ENCODE assay signal across 12 mouse cellular contexts in genomic region chr4:106093252-106093651, GRCm38 (mm10).
A peak's percentile ranks its signal among the peaks of the same experiment; 100 is the strongest.
DNase-seq lines count a peak whose midpoint lies in the region; ATAC-seq and TF ChIP-seq lines count a peak whose summit lies in the region.
"Had no signal": no experiment of that assay in that cellular context is flagged by ENCODE, and none has a peak within 500 bp of the region (broad histone marks: within the 10 kb centered on the region; RNA-seq: fewer than 3 reads in every experiment).

No protein-coding gene starts in this region.

- no peak for TF ChIP-seq CTCF in lung, adult 2 months (IDR thresholded peaks at IDR 0.05; ENCODE audit: insufficient read depth, low read length)
- peak; percentile 68 for TF ChIP-seq CTCF in stomach, postnatal 0 days (IDR thresholded peaks at IDR 0.05; ENCODE audit: low read depth)

- no peak for TF ChIP-seq EP300 in stomach, postnatal 0 days (optimal IDR thresholded peaks at IDR 0.05)

- no peaks in the 10 kb centered on the region for H3K27me3 ChIP-seq in heart, embryonic 10.5 days (ENCODE audit: insufficient read depth, poor library complexity, severe bottlenecking)
- no peaks in the 10 kb centered on the region for H3K27me3 ChIP-seq in stomach, postnatal 0 days (ENCODE audit: control insufficient read depth, insufficient read depth, low read length)
- H3K27me3 ChIP-seq: stomach, embryonic 15.5 days had no signal

- TF ChIP-seq POLR2A in lung, adult 2 months (IDR thresholded peaks at IDR 0.05; ENCODE audit: borderline replicate concordance, extremely low read depth, low read depth, low read length) = no peak

- no peak overlapping the region for H3K27ac ChIP-seq in heart, embryonic 10.5 days
- no peak overlapping the region for H3K27ac ChIP-seq in stomach, postnatal 0 days (replicated peaks)
- H3K27ac ChIP-seq: macrophage; stomach, embryonic 15.5 days had no signal

- H3K4me3 ChIP-seq in heart, embryonic 10.5 days = no peak overlapping the region
- no peak overlapping the region for H3K4me3 ChIP-seq in lung, adult 2 months (replicated peaks; ENCODE audit: extremely low read depth, low read depth, low read length)
- H3K4me3 ChIP-seq in stomach, postnatal 0 days (ENCODE audit: low read depth, low read length) = no peak overlapping the region
- H3K4me3 ChIP-seq: forebrain, embryonic 10.5 days; stomach, embryonic 15.5 days had no signal

- H3K9ac ChIP-seq in stomach, postnatal 0 days (ENCODE audit: low read length) = no peak overlapping the region
- H3K9ac ChIP-seq: stomach, embryonic 15.5 days had no signal

- no peak for ATAC-seq in stomach, postnatal 0 days (ENCODE audit: low FRiP score, low TSS enrichment)

- 89% methylated on average over 2 of the region's 2 CpGs for WGBS in heart, embryonic 10.5 days
- 82% methylated on average over 2 of the region's 2 CpGs for WGBS in lung, adult 2 months
- WGBS in stomach, postnatal 0 days = 92% methylated on average over 2 of the region's 2 CpGs

- no peaks in the 10 kb centered on the region for H3K36me3 ChIP-seq in heart, embryonic 10.5 days
- no peaks in the 10 kb centered on the region for H3K36me3 ChIP-seq in stomach, postnatal 0 days (ENCODE audit: control insufficient read depth, insufficient read depth, low read length)
- H3K36me3 ChIP-seq: forebrain, embryonic 10.5 days; stomach, embryonic 15.5 days had no signal

- peak; percentile 16 for DNase-seq in heart, embryonic 10.5 days (ENCODE audit: low spot score)
- DNase-seq in heart, adult 8-10 months (ENCODE audit: low spot score) = no peak
- peak; percentile 35 for DNase-seq in lung, postnatal 25 days (ENCODE audit: low spot score)
- no peak for DNase-seq in lung, adult 2 months
- DNase-seq in embryo, embryonic 10.5 days (ENCODE audit: low spot score) = peak; percentile 71
- no peak for DNase-seq in stomach, postnatal 0 days (ENCODE audit: low spot score)
- no peak for DNase-seq in gastrocnemius, adult 18-20 months (ENCODE audit: low spot score)
- DNase-seq in T-cell, adult 2 months (ENCODE audit: low spot score) = no peak
- DNase-seq: cerebellum, adult 11 months had no signal

- H3K4me1 ChIP-seq in heart, embryonic 10.5 days = peaks cover 9% of the 10 kb centered on the region
- peaks cover 8% of the 10 kb centered on the region for H3K4me1 ChIP-seq in lung, adult 2 months (ENCODE audit: control insufficient read depth, insufficient read depth, low read length)
- no peaks in the 10 kb centered on the region for H3K4me1 ChIP-seq in stomach, postnatal 0 days (replicated peaks; ENCODE audit: control insufficient read depth, insufficient read depth)
- H3K4me1 ChIP-seq: stomach, embryonic 15.5 days had no signal

- no peak overlapping the region for H3K4me2 ChIP-seq in stomach, postnatal 0 days (replicated peaks; ENCODE audit: low read depth)
- H3K4me2 ChIP-seq: stomach, embryonic 15.5 days had no signal

- H3K9me3 ChIP-seq in heart, embryonic 10.5 days = no peaks in the 10 kb centered on the region
- H3K9me3 ChIP-seq in stomach, postnatal 0 days (ENCODE audit: control insufficient read depth, low read length) = no peaks in the 10 kb centered on the region
- H3K9me3 ChIP-seq: forebrain, embryonic 10.5 days; stomach, embryonic 15.5 days had no signal

Comparison
In these comparisons a context has a peak if more than half of its experiments do, and no peak if none do; other contexts are left out.
1. DNase-seq: peak in heart, embryonic 10.5 days (single experiment), lung, postnatal 25 days (single experiment) and embryo, embryonic 10.5 days (single experiment); none in heart, adult 8-10 months (single experiment), lung, adult 2 months (single experiment), stomach, postnatal 0 days (single experiment), gastrocnemius, adult 18-20 months (single experiment) and T-cell, adult 2 months (single experiment).